Mouse (Mus musculus): ENCODE measurements around the gene Fancd2os.

DNA sequence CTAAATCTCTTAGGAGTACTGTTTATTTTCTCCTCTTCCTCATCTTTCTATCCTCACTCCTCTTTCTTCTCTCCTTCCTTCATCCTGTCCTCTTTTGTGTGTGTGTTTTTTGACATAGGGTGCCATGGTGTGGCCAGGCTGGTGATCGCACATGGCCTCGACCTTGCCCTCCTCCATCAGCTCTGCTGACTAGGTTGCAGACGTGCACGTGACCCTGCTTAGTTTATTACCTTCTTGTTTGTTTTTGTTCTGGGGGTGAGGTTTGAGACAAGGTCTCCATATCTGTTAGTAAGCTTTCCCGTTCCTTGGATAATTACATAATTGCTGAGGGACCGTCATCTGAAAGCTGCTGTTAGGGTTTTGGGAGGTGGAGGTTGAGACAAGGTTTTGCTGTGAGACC, 8.4 kb upstream of the Fancd2os start:
- TF ChIP-seq CTCF (IDR thresholded peaks at IDR 0.05; ENCODE audit: low read depth) (no peak), EP300 (IDR thresholded peaks at IDR 0.05; ENCODE audit: low read depth) (no peak)
